Mouse (Mus musculus): ENCODE results near the gene Ptprh. TPM values are rescaled to one million over a fixed set of nuclear protein-coding genes. Genes with fewer than 3 reads are reported as not detected.

Gene Ptprh
- polyA plus RNA-seq, 2 experiments = not detected

GRCm38 (mm10) chr7:4636179-4636578, 32.3 kb upstream of the Ptprh start:
- WGBS (ENCODE audit: insufficient replicate concordance) = 78% methylated on average over 4 of the region's 4 CpGs
- ATAC-seq (ENCODE audit: insufficient read depth) (no peak), DNase-seq (ENCODE audit: low read depth in 3 of 3, low spot score in 3 of 3) (no peak)
- Histone ChIP-seq H3K4me2 (ENCODE audit: low read depth) (no peak overlapping the region), H3K36me3 (replicated peaks; ENCODE audit: control insufficient read depth, insufficient read depth, low read depth) (peaks cover 68% of the 10 kb centered on the region), H3K9ac (replicated peaks) (no peak overlapping the region), H3K4me3 (ENCODE audit: insufficient read depth in 1 of 2, low read depth in 2 of 2, low read length in 2 of 2) (no peak overlapping the region), H3K27ac (no peak overlapping the region), H3K27me3 (ENCODE audit: control insufficient read depth, insufficient read depth, low read length) (no peaks in the 10 kb centered on the region), H3K4me1 (replicated peaks; ENCODE audit: control insufficient read depth in 2 of 2, insufficient read depth in 2 of 2, low read length in 1 of 2) (peaks cover 4 to 5% of the 10 kb centered on the region in 2 experiments), H3K9me3 (ENCODE audit: control insufficient read depth, low read length) (no peaks in the 10 kb centered on the region)
- TF ChIP-seq EP300 (IDR thresholded peaks at IDR 0.05; ENCODE audit: low read depth) = no peak
- TF ChIP-seq CTCF (IDR thresholded peaks at IDR 0.05; ENCODE audit: low read depth) = no peak

GRCm38 (mm10) chr7:4631031-4631430, 27.2 kb upstream of the Ptprh start, which contains the start of gene Tmem86b:
TSS of gene Tmem86b (minus strand) at chr7:4631422.
- peak; percentile 39 for ATAC-seq (ENCODE audit: insufficient read depth)
- Histone ChIP-seq H3K9ac (replicated peaks) (peak within 1 kb of the TSS; percentile 90), H3K4me1 (replicated peaks; ENCODE audit: control insufficient read depth in 2 of 2, insufficient read depth in 2 of 2, low read length in 1 of 2) (peaks cover 31 to 38% of the 10 kb centered on the region in 2 experiments), H3K27ac (peak within 1 kb of the TSS; percentile 99), H3K27me3 (ENCODE audit: control insufficient read depth, insufficient read depth, low read length) (no peaks in the 10 kb centered on the region), H3K4me2 (ENCODE audit: low read depth) (peak within 1 kb of the TSS; percentile 95), H3K36me3 (replicated peaks; ENCODE audit: control insufficient read depth, insufficient read depth, low read depth) (peaks cover 51% of the 10 kb centered on the region), H3K9me3 (ENCODE audit: control insufficient read depth, low read length) (no peaks in the 10 kb centered on the region), H3K4me3 (ENCODE audit: insufficient read depth in 1 of 2, low read depth in 2 of 2, low read length in 2 of 2) (peak within 1 kb of the TSS; percentile 69 to 71)
- 45% methylated on average over 4 of the region's 4 CpGs for WGBS (ENCODE audit: insufficient replicate concordance)
- DNase-seq (ENCODE audit: low read depth in 3 of 3, low spot score in 3 of 3) = peak; percentile 52 to 59 (median 57)
- TF ChIP-seq CTCF (IDR thresholded peaks at IDR 0.05; ENCODE audit: low read depth) = no peak
- no peak for TF ChIP-seq EP300 (IDR thresholded peaks at IDR 0.05; ENCODE audit: low read depth)

- H3K9ac ChIP-seq (replicated peaks) = peak overlapping the region; percentile 90
- peak overlapping the region; percentile 69 to 71 for H3K4me3 ChIP-seq (ENCODE audit: insufficient read depth in 1 of 2, low read depth in 2 of 2, low read length in 2 of 2)
- peak overlapping the region; percentile 95 for H3K4me2 ChIP-seq (ENCODE audit: low read depth)
- H3K36me3 ChIP-seq (replicated peaks; ENCODE audit: control insufficient read depth, insufficient read depth, low read depth) = peaks cover 44% of the 10 kb centered on the region
- H3K4me1 ChIP-seq (replicated peaks; ENCODE audit: control insufficient read depth in 2 of 2, insufficient read depth in 2 of 2, low read length in 1 of 2) = peaks cover 31 to 39% of the 10 kb centered on the region in 2 experiments
- DNase-seq (ENCODE audit: low read depth in 3 of 3, low spot score in 3 of 3) (peak; percentile 86 to 89 (median 87)), ATAC-seq (ENCODE audit: insufficient read depth) (peak; percentile 92)
- TF ChIP-seq EP300 (IDR thresholded peaks at IDR 0.05; ENCODE audit: low read depth) (peak; percentile 94), CTCF (IDR thresholded peaks at IDR 0.05; ENCODE audit: low read depth) (no peak)
- H3K27ac ChIP-seq = peak overlapping the region; percentile 99
- H3K27me3 ChIP-seq (ENCODE audit: control insufficient read depth, insufficient read depth, low read length) = no peaks in the 10 kb centered on the region
- WGBS (ENCODE audit: insufficient replicate concordance) = 4% methylated on average over 1 of the region's 1 CpGs
- H3K9me3 ChIP-seq (ENCODE audit: control insufficient read depth, low read length) = no peaks in the 10 kb centered on the region
These were observed 26.4 kb upstream of the Ptprh start for GRCm38 (mm10) chr7:4630198-4630597.

GRCm38 (mm10) chr7:4629586-4629985, 25.7 kb upstream of the Ptprh start:
- WGBS (ENCODE audit: insufficient replicate concordance) = 17% methylated on average over 5 of the region's 5 CpGs
- Histone ChIP-seq H3K27ac (peak overlapping the region; percentile 99), H3K4me2 (ENCODE audit: low read depth) (peak overlapping the region; percentile 95), H3K9me3 (ENCODE audit: control insufficient read depth, low read length) (no peaks in the 10 kb centered on the region), H3K27me3 (ENCODE audit: control insufficient read depth, insufficient read depth, low read length) (no peaks in the 10 kb centered on the region), H3K4me3 (ENCODE audit: insufficient read depth in 1 of 2, low read depth in 2 of 2, low read length in 2 of 2) (peak overlapping the region; percentile 69 to 71), H3K9ac (replicated peaks) (peak overlapping the region; percentile 90), H3K4me1 (replicated peaks; ENCODE audit: control insufficient read depth in 2 of 2, insufficient read depth in 2 of 2, low read length in 1 of 2) (peaks cover 31 to 39% of the 10 kb centered on the region in 2 experiments), H3K36me3 (replicated peaks; ENCODE audit: control insufficient read depth, insufficient read depth, low read depth) (peaks cover 39% of the 10 kb centered on the region)
- TF ChIP-seq CTCF (IDR thresholded peaks at IDR 0.05; ENCODE audit: low read depth) (no peak), EP300 (IDR thresholded peaks at IDR 0.05; ENCODE audit: low read depth) (no peak)
- DNase-seq (ENCODE audit: low read depth in 3 of 3, low spot score in 3 of 3) (no peak), ATAC-seq (ENCODE audit: insufficient read depth) (peak; percentile 54)

- Histone ChIP-seq H3K27ac (peak overlapping the region; percentile 34; the same call in 1 of the 2 replicates), H3K4me3 (ENCODE audit: insufficient read depth in 1 of 2, low read depth in 2 of 2, low read length in 2 of 2) (no peak overlapping the region), H3K4me1 (replicated peaks; ENCODE audit: control insufficient read depth in 2 of 2, insufficient read depth in 2 of 2, low read length in 1 of 2) (peaks cover 24 to 37% of the 10 kb centered on the region in 2 experiments), H3K4me2 (ENCODE audit: low read depth) (no peak overlapping the region), H3K9me3 (ENCODE audit: control insufficient read depth, low read length) (no peaks in the 10 kb centered on the region), H3K36me3 (replicated peaks; ENCODE audit: control insufficient read depth, insufficient read depth, low read depth) (peaks cover 13% of the 10 kb centered on the region), H3K9ac (replicated peaks) (no peak overlapping the region), H3K27me3 (ENCODE audit: control insufficient read depth, insufficient read depth, low read length) (no peaks in the 10 kb centered on the region)
- TF ChIP-seq EP300 (IDR thresholded peaks at IDR 0.05; ENCODE audit: low read depth) = no peak
- no peak for TF ChIP-seq CTCF (IDR thresholded peaks at IDR 0.05; ENCODE audit: low read depth)
- DNase-seq (ENCODE audit: low read depth in 3 of 3, low spot score in 3 of 3) (no peak), ATAC-seq (ENCODE audit: insufficient read depth) (no peak)
- WGBS (ENCODE audit: insufficient replicate concordance) = 72% methylated on average over 2 of the region's 2 CpGs
These were observed 22.1 kb upstream of the Ptprh start for GRCm38 (mm10) chr7:4625928-4626327.
